Mouse (Mus musculus) neural tube, embryonic 11.5 days (tissue): ENCODE measurements around the gene Dock8. TPM values are rescaled to one million over a fixed set of nuclear protein-coding genes. Genes with fewer than 3 reads are reported as not detected.

ENCODE experiments used
- ATAC-seq: fragments of 200-750 bp; cut with Nextera tagmentation; 2 replicates; pipeline ENCODE4 v1.8.0; 2017; ENCODE audit warnings: moderate number of reproducible peaks, mild to moderate bottlenecking, moderate TSS enrichment, moderate library complexity; ENCODE audit not compliant: insufficient read depth, low FRiP score, low TSS enrichment
- DNase-seq: peaks from one replicate; pipeline ENCODE4 v3.0.0-alpha.2; 2015; ENCODE audit warnings: low spot score
- H3K27ac ChIP-seq: fragments of 300-500 bp; sonication (generic); 2 replicates; pipeline ENCODE4 v1.5.1; 2014; ENCODE audit warnings: low read depth, mild to moderate bottlenecking, low read length
- H3K27me3 ChIP-seq: fragments of 300-500 bp; sonication (generic); 2 replicates; pipeline ENCODE4 v1.6.1; 2014; ENCODE audit warnings: mild to moderate bottlenecking, low read length, mixed read lengths; ENCODE audit not compliant: control insufficient read depth, insufficient read depth
- H3K36me3 ChIP-seq: fragments of 300-500 bp; sonication (generic); 2 replicates; pipeline ENCODE4 v1.6.1; 2014; ENCODE audit warnings: mild to moderate bottlenecking, low read length, moderate library complexity, mixed read lengths; ENCODE audit not compliant: control insufficient read depth, insufficient read depth
- H3K4me1 ChIP-seq: fragments of 300-500 bp; sonication (generic); 2 replicates; pipeline ENCODE4 v1.6.1; 2014; ENCODE audit warnings: low read length, mixed read lengths; ENCODE audit not compliant: control insufficient read depth, insufficient read depth
- H3K4me2 ChIP-seq: fragments of 300-500 bp; sonication (generic); 2 replicates; pipeline ENCODE4 v1.6.1; 2014; ENCODE audit warnings: low read depth, mild to moderate bottlenecking, moderate library complexity
- H3K4me3 ChIP-seq: fragments of 300-500 bp; sonication (generic); 2 replicates; pipeline ENCODE4 v1.5.1; 2014; ENCODE audit warnings: low read depth, low read length
- H3K9ac ChIP-seq: fragments of 300-500 bp; sonication (generic); 2 replicates; pipeline ENCODE4 v1.6.1; 2014; ENCODE audit warnings: mild to moderate bottlenecking, low read length
- H3K9me3 ChIP-seq: fragments of 300-500 bp; sonication (generic); 2 replicates; pipeline ENCODE4 v1.6.1; 2016; ENCODE audit warnings: low read length; ENCODE audit not compliant: control insufficient read depth
- WGBS: fragments of 180-500 bp; shearing (Covaris S2); extraction: QIAGEN DNeasy Blood & Tissue Kit; methylation state at CpG from one replicate; pipeline ENCODE4 v1.1.7; 2014; 5-methylcytosine and 5-hydroxymethylcytosine counted together
- polyA plus RNA-seq: library from polyadenylated mRNA; unstranded; fragments of >200 nt; fragmentation: Nextera tagmentation; extraction: Ambion mirVana; gene quantifications from 2 replicates; pipeline ENCODE4 v1.2.1, GENCODE M21; 2014

The Dock8 gene
- polyA plus RNA-seq, 1 experiment from 2014 or later = 1.4 TPM

DNA sequence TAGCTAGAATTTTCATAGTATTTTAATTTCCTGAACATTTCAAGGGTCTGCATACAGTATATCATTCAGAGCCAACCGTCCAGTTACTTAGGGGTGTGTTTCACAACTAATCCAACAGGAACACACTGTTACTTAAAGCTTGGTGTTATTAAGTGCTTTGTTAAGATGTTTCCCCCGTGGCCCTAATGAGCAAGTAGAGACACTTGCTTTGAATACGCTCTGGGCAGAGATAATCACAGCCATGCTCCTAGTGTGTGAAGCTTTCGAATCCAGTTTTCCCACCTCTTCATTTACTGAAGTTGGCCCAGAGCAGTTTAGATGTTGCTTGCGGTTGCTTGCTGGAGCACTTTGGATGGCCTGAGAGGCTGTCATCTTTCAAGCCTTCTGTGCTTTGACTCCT lies 80.8 kb downstream of the Dock8 start:
- no peak for DNase-seq
- Histone ChIP-seq H3K27ac (no peak overlapping the region), H3K4me3 (no peak overlapping the region), H3K9ac (no peak overlapping the region), H3K4me1 (no peaks in the 10 kb centered on the region), H3K27me3 (no peaks in the 10 kb centered on the region), H3K36me3 (no peaks in the 10 kb centered on the region), H3K4me2 (no peak overlapping the region), H3K9me3 (no peaks in the 10 kb centered on the region)
- ATAC-seq = no peak
- WGBS = 83% methylated on average over 5 of the region's 5 CpGs

GRCm38 (mm10) chr19:25082839-25083238 lies 83.5 kb downstream of the Dock8 start:
- Histone ChIP-seq H3K9me3 (no peaks in the 10 kb centered on the region), H3K4me3 (no peak overlapping the region), H3K9ac (no peak overlapping the region), H3K27me3 (no peaks in the 10 kb centered on the region), H3K4me1 (no peaks in the 10 kb centered on the region), H3K4me2 (no peak overlapping the region), H3K27ac (no peak overlapping the region), H3K36me3 (no peaks in the 10 kb centered on the region)
- WGBS = 75% methylated on average over 2 of the region's 2 CpGs
- DNase-seq = no peak
- no peak for ATAC-seq

DNA sequence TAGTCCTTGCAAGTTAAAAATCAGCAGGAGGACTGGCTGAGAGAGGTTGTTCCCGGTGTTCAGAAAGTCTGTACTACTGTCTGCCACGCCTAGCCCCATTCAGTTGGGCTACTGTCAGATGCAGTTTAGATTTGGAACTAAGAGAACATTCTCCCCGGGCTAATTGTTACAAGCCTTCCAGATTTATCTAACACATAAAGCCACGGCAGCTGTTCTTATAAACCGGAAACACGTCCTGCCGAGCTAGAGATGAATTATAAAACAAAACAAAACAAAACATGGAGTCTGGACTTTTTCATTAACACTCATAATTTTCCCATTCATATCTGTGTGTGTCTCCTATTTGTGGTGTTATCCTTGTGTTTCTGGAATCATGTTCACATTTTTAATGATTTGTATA lies 87.8 kb downstream of the Dock8 start:
- ATAC-seq (no peak), DNase-seq (no peak)
- H3K4me2 ChIP-seq = no peak overlapping the region
- WGBS = 86% methylated on average over 7 of the region's 7 CpGs
- no peaks in the 10 kb centered on the region for H3K4me1 ChIP-seq
- H3K36me3 ChIP-seq = no peaks in the 10 kb centered on the region
- no peak overlapping the region for H3K9ac ChIP-seq
- no peaks in the 10 kb centered on the region for H3K9me3 ChIP-seq
- H3K27me3 ChIP-seq = no peaks in the 10 kb centered on the region
- H3K27ac ChIP-seq = no peak overlapping the region
- no peak overlapping the region for H3K4me3 ChIP-seq

DNA sequence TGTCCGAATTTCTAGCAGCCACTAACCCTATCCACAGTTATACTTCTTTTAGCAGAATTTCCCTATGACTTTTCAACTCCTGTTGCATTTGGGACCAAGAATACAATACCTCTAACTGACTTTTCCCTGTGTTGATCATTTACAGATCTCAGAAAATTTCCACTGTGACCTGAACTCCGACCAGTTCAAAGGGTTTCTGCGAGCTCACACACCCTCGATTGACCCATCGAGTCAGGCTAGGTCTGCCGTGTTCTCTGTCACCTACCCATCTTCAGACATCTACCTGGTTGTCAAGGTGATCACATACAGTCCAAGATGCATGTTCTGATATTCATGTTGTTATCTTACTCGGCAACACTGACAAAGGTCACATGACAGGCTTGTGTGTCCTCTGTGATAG lies 90.4 kb downstream of the Dock8 start:
- H3K4me2 ChIP-seq = no peak overlapping the region
- H3K27me3 ChIP-seq = no peaks in the 10 kb centered on the region
- DNase-seq (no peak), ATAC-seq (no peak)
- WGBS = 90% methylated on average over 7 of the region's 7 CpGs
- H3K27ac ChIP-seq = no peak overlapping the region
- H3K4me3 ChIP-seq = no peak overlapping the region
- no peaks in the 10 kb centered on the region for H3K36me3 ChIP-seq
- H3K9me3 ChIP-seq = no peaks in the 10 kb centered on the region
- H3K9ac ChIP-seq = no peak overlapping the region
- no peaks in the 10 kb centered on the region for H3K4me1 ChIP-seq

DNA sequence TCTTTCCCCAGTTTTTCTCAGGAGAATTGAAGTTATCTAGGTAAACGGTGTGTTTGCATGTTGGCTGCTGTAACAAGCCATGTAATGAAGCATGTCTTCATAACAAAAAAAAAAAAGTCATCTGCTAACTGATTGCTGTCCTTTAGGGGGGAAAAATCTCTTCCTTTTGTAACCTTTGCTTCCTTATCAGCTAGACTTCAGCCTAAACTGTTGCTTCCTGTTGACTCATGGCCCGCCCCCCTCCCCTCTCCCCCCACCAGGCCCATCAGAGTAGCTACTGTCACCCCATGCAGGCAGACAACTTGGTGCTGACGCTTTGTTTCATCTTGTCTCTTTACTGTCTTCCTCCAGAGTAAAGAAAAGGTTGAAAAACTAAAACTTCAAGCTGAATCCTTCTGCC lies 95.8 kb downstream of the Dock8 start:
- ATAC-seq (no peak), DNase-seq (no peak)
- H3K27ac ChIP-seq = no peak overlapping the region
- WGBS = 47% methylated on average over 3 of the region's 3 CpGs
- no peak overlapping the region for H3K9ac ChIP-seq
- no peaks in the 10 kb centered on the region for H3K36me3 ChIP-seq
- no peaks in the 10 kb centered on the region for H3K27me3 ChIP-seq
- no peaks in the 10 kb centered on the region for H3K4me1 ChIP-seq
- no peak overlapping the region for H3K4me3 ChIP-seq
- no peaks in the 10 kb centered on the region for H3K9me3 ChIP-seq
- no peak overlapping the region for H3K4me2 ChIP-seq

DNA sequence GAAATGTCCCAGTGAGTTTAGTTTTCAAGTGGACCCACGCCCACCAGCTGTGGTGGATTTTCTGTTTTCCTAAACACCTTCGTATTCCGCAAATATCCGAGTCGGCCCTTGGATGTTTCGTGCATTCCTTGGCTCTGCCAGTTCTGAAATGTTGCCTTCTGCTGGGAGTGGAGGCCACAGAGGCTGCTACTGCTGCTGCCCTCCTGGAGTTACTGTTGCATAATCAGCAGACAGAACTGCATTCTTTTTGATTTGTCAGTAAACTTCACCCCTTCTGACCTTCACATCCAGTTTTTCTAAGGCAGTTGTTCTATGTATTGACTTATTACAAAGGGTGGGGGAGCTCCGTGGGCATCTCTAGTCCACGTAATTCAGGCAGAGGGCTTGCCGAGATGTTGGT lies 97.0 kb downstream of the Dock8 start:
- Histone ChIP-seq H3K36me3 (no peaks in the 10 kb centered on the region), H3K4me1 (no peaks in the 10 kb centered on the region), H3K4me2 (no peak overlapping the region), H3K9me3 (no peaks in the 10 kb centered on the region), H3K4me3 (no peak overlapping the region), H3K9ac (no peak overlapping the region), H3K27ac (no peak overlapping the region), H3K27me3 (no peaks in the 10 kb centered on the region)
- ATAC-seq (no peak), DNase-seq (no peak)
- WGBS = 85% methylated on average over 9 of the region's 9 CpGs

DNA sequence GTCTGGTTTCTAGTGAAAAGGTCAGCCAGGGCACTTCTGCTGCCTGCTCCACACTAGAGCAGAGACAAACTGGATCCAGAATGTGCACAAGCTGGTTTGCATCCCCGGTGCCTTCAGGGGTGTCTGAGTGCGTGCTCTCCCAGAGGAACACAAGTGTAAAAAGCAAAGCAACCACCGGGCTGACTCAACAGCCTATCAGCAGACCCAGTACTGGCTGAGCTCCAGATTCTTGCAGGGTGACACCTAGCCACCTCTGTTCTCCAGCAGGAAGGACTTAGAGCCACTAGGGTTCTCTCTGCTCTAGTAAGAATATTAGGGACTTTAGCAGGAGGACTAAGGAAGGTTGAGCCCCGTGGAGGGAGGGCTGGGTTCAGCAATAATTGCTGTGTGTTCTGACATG lies 97.7 kb downstream of the Dock8 start:
- Histone ChIP-seq H3K27me3 (no peaks in the 10 kb centered on the region), H3K9me3 (no peaks in the 10 kb centered on the region), H3K9ac (no peak overlapping the region), H3K4me2 (no peak overlapping the region), H3K36me3 (no peaks in the 10 kb centered on the region), H3K27ac (no peak overlapping the region), H3K4me1 (no peaks in the 10 kb centered on the region), H3K4me3 (no peak overlapping the region)
- WGBS = 70% methylated on average over 4 of the region's 4 CpGs
- ATAC-seq (no peak), DNase-seq (no peak)

DNA sequence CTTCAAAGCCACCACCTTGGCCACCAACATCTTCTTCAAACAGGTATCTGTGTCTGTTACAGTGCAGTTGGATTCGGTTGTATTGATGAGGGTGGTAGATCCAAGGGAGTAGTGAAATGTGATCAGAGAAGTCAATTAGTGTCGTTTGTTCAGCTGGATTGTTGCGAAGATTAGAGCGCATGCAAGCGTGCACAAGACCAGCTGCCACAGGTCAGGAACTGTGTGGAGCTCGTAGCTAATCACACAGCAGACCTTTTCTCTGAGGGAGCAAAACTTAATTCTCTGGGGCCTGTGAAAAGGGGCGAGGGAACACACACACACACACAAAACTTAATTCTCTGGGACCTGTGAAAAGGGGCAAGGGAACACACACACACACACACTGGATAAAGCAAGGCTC lies 98.2 kb downstream of the Dock8 start:
- ATAC-seq (no peak), DNase-seq (no peak)
- H3K9me3 ChIP-seq = no peaks in the 10 kb centered on the region
- H3K27me3 ChIP-seq = no peaks in the 10 kb centered on the region
- no peak overlapping the region for H3K4me2 ChIP-seq
- WGBS = 54% methylated on average over 7 of the region's 7 CpGs
- H3K36me3 ChIP-seq = no peaks in the 10 kb centered on the region
- H3K4me1 ChIP-seq = no peaks in the 10 kb centered on the region
- H3K9ac ChIP-seq = no peak overlapping the region
- H3K27ac ChIP-seq = no peak overlapping the region
- no peak overlapping the region for H3K4me3 ChIP-seq

DNA sequence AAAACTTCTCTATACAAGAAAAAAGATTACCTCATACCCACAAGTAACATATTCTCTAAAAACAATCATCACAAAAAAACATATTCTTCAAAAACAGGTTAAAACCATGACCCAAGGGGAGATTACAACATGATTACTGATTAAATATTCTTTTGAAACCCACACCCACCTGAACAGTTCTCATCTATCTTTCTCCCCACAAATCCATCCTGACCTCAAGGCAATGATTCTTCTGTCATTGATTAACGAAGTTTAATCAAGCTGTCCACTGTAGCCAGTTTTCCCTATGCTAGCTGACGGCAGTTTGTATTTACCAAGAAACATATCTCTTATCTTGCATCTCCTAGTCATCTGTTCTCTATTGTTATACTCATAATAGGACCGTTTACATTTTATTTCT lies 98.6 kb downstream of the Dock8 start:
- H3K27ac ChIP-seq = no peak overlapping the region
- no peak overlapping the region for H3K9ac ChIP-seq
- H3K4me3 ChIP-seq = no peak overlapping the region
- no peaks in the 10 kb centered on the region for H3K27me3 ChIP-seq
- 82% methylated on average over 3 of the region's 3 CpGs for WGBS
- H3K9me3 ChIP-seq = no peaks in the 10 kb centered on the region
- ATAC-seq = no peak
- H3K4me2 ChIP-seq = no peak overlapping the region
- DNase-seq = no peak
- H3K36me3 ChIP-seq = no peaks in the 10 kb centered on the region
- H3K4me1 ChIP-seq = no peaks in the 10 kb centered on the region
